Mouse (Mus musculus) heart, embryonic 11.5 days (tissue): ENCODE measurements around the gene Cfb. TPM values are rescaled to one million over a fixed set of nuclear protein-coding genes. Genes with fewer than 3 reads are reported as not detected.
"Not testable (repeated sequence)": the region's sequence is repeated elsewhere in the genome, so short reads cannot be mapped to it uniquely, and the experiment has no call there.

ENCODE experiments used
- ATAC-seq: fragments of 200-750 bp; cut with Nextera tagmentation; replicated peaks from 2 replicates; pipeline ENCODE4 v1.8.0; 2017; ENCODE audit warnings: moderate library complexity; ENCODE audit not compliant: insufficient number of reproducible peaks, low FRiP score, low TSS enrichment
- H3K27ac ChIP-seq: fragments of 300-500 bp; sonication (generic); 2 replicates; pipeline ENCODE4 v1.5.1; 2014; ENCODE audit warnings: mild to moderate bottlenecking, low read depth, low read length
- H3K27me3 ChIP-seq: fragments of 300-500 bp; sonication (generic); 2 replicates; pipeline ENCODE4 v1.6.1; 2014; ENCODE audit warnings: mild to moderate bottlenecking, low read length, mixed read lengths; ENCODE audit not compliant: control insufficient read depth, insufficient read depth
- H3K36me3 ChIP-seq: fragments of 300-500 bp; sonication (generic); 2 replicates; pipeline ENCODE4 v1.6.1; 2014; ENCODE audit warnings: mild to moderate bottlenecking, low read length, moderate library complexity, mixed read lengths; ENCODE audit not compliant: control insufficient read depth, insufficient read depth
- H3K4me1 ChIP-seq: fragments of 300-500 bp; sonication (generic); 2 replicates; pipeline ENCODE4 v1.6.1; 2014; ENCODE audit warnings: low read length; ENCODE audit not compliant: control insufficient read depth, insufficient read depth
- H3K4me2 ChIP-seq: fragments of 300-500 bp; sonication (generic); 2 replicates; pipeline ENCODE4 v1.6.1; 2014; ENCODE audit warnings: mild to moderate bottlenecking, moderate library complexity
- H3K4me3 ChIP-seq: fragments of 300-500 bp; sonication (generic); 2 replicates; pipeline ENCODE4 v1.5.1; 2014; ENCODE audit warnings: low read depth, low read length
- H3K9ac ChIP-seq: fragments of 300-500 bp; sonication (generic); 2 replicates; pipeline ENCODE4 v1.6.1; 2014; ENCODE audit warnings: mild to moderate bottlenecking, low read depth, low read length, moderate library complexity
- H3K9me3 ChIP-seq: fragments of 300-500 bp; sonication (generic); replicated peaks from 2 replicates; pipeline ENCODE4 v1.6.1; 2016; ENCODE audit warnings: low read length; ENCODE audit not compliant: control insufficient read depth
- WGBS: fragments of 180-500 bp; shearing (Covaris S2); extraction: QIAGEN DNeasy Blood & Tissue Kit; methylation state at CpG from one replicate; pipeline ENCODE4 v1.1.7; 2014; ENCODE audit not compliant: insufficient replicate concordance; 5-methylcytosine and 5-hydroxymethylcytosine counted together
- microRNA-seq: library from miRNA; unstranded; fragments of <30 nt; microRNA quantifications from one replicate; pipeline ENCODE4, GENCODE M21; 2016; ENCODE audit warnings: borderline number of aligned reads
- polyA plus RNA-seq: library from polyadenylated mRNA; unstranded; fragments of >200 nt; fragmentation: Nextera tagmentation; extraction: Ambion mirVana; gene quantifications from 2 replicates; pipeline ENCODE4 v1.2.1, GENCODE M21; 2014

Cfb gene
- polyA plus RNA-seq, 1 experiment from 2014 or later = 2.5 TPM

DNA sequence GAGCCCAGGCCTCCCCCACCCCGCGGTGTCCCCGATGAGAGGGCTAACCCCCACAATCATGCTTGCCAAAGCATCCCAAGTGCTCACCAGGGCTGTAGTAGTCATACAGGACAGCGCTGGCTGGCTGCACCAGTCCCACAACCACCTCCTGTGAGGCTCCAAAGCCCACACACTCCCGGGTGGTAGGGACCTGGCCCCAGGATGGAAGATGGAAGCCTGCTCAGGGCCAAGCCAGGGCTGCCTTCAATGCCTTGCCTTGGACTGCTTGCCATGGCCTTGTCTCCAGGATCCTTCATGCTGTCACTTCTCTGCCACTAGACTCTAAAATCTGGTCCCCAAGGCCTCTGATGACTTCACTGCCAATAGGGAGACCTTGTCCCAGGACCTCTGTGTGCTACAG lies 51.9 kb downstream of the Cfb start:
- not testable (repeated sequence) for H3K27ac ChIP-seq, H3K9me3 ChIP-seq, H3K4me2 ChIP-seq, ATAC-seq, H3K9ac ChIP-seq, H3K4me1 ChIP-seq, H3K27me3 ChIP-seq, H3K36me3 ChIP-seq, H3K4me3 ChIP-seq
- WGBS = 80% methylated on average over 5 of the region's 5 CpGs

DNA sequence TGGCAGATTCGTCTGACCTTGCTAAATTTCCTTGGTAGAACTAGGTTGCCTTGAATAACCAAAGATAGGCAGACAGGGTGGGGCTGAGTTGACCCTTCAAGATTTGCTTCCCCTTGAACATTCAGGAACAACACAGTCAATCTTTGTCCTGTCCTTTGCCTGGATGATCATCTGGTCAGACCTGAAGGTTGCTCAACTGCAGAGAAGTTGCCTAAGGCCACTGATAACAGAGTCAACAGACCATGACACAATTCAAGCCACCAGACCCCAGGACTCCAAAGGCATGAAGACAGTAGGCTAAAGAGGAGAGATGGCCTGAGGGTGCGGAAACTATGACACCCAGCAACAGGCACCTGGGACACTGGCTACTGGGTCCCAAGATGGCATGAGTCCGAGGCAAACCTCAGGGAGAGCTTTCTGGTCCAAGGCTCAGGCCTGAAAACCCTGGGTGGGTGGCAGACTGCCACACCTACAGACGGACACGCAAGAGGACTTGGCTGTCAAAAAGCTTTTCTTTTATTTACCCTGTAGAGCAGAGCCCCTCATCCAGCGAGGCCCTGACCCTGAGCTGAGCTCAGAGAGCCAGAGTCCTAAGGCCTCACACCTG lies 53.6 kb downstream of the Cfb start:
- Histone ChIP-seq H3K36me3 (no peaks in the 10 kb centered on the region), H3K27ac (no peak overlapping the region), H3K9ac (no peak overlapping the region), H3K27me3 (no peaks in the 10 kb centered on the region), H3K4me1 (no peaks in the 10 kb centered on the region), H3K4me3 (no peak overlapping the region), H3K4me2 (no peak overlapping the region), H3K9me3 (peaks cover 4% of the 10 kb centered on the region)
- 80% methylated on average over 6 of the region's 6 CpGs for WGBS
- no peak for ATAC-seq

DNA sequence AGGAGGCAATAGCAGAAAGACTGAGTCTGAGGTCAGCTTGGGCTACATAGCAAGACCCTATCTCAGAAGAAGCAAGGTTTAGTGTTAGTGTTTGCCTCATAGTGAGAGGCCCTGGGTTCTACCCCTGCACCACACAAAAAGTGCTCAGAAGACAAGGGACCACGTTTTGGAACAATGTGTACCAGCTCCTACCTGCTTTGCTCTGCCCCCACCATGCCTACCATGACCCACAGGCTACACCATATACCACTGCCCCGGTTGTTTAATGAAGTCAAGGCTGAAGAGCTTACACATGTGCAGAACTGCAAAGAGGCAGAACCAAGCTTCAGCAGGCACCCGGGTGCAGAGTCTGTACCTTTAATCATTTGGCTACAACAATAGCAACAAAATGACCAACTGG lies 55.1 kb downstream of the Cfb start:
- no peak overlapping the region for H3K4me2 ChIP-seq
- 57% methylated on average over 3 of the region's 3 CpGs for WGBS
- ATAC-seq = no peak

More for the DNA sequence above, 55.1 kb downstream of the Cfb start:
- peaks cover 4% of the 10 kb centered on the region for H3K9me3 ChIP-seq
- H3K27ac ChIP-seq = no peak overlapping the region
- no peak overlapping the region for H3K9ac ChIP-seq
- H3K36me3 ChIP-seq = no peaks in the 10 kb centered on the region
- no peaks in the 10 kb centered on the region for H3K27me3 ChIP-seq
- H3K4me1 ChIP-seq = no peaks in the 10 kb centered on the region
- H3K4me3 ChIP-seq = no peak overlapping the region

Small RNA genes lying within 50 kb of the gene (microRNA-seq; reads per million reads assigned to microRNA genes)
- gene Mir6970 (not detected), gene Mir6971 (1.2 reads per million, percentile 16 among the genes with 10 or more reads in this experiment), gene Mir6972 (not detected)

Other genes with a start within 250 kb of the Cfb start
- 0.82 and 0.90 TPM in 2 replicates for gene Egfl8, start 246.5 kb downstream of the Cfb start, polyA plus RNA-seq
- gene Ppt2, start 234.0 kb downstream of the Cfb start, polyA plus RNA-seq = 31.7 and 34.3 TPM in 2 replicates
- gene Prrt1, start 233.0 kb downstream of the Cfb start, polyA plus RNA-seq = not detected in 2 replicates
- gene Fkbpl, start 217.8 kb downstream of the Cfb start, polyA plus RNA-seq = 10.9 and 11.4 TPM in 2 replicates
- gene Atf6b, start 215.4 kb downstream of the Cfb start, polyA plus RNA-seq = 41.0 and 49.8 TPM in 2 replicates
- gene Tnxb, start 192.0 kb downstream of the Cfb start, polyA plus RNA-seq = 0.24 and 0.27 TPM in 2 replicates
- not detected in 2 replicates for gene C4b, start 118.6 kb downstream of the Cfb start, polyA plus RNA-seq
- gene Cyp21a1, start 58.0 kb downstream of the Cfb start, polyA plus RNA-seq = not detected in 2 replicates
- 15.7 and 17.8 TPM in 2 replicates for gene Stk19, start 25.6 kb downstream of the Cfb start, polyA plus RNA-seq
- gene Dxo, start 25.5 kb downstream of the Cfb start, polyA plus RNA-seq = 37.3 and 38.7 TPM in 2 replicates
- 24.3 and 30.3 TPM in 2 replicates for gene Skiv2l, start 12.3 kb downstream of the Cfb start, polyA plus RNA-seq
- 89.9 and 96.8 TPM in 2 replicates for gene Nelfe, start 12.1 kb downstream of the Cfb start, polyA plus RNA-seq
- 0.52 and 0.59 TPM in 2 replicates for gene Zbtb12, start 17.0 kb upstream of the Cfb start, polyA plus RNA-seq
- gene Gm20547, start 19.5 kb upstream of the Cfb start, polyA plus RNA-seq = not detected in 2 replicates
- 0.70 and 0.94 TPM in 2 replicates for gene C2, start 35.7 kb upstream of the Cfb start, polyA plus RNA-seq
- 32.4 and 42.3 TPM in 2 replicates for gene Ehmt2, start 36.0 kb upstream of the Cfb start, polyA plus RNA-seq
- 0.10 and 0.13 TPM in 2 replicates for gene Slc44a4, start 51.9 kb upstream of the Cfb start, polyA plus RNA-seq
- 16.0 and 16.6 TPM in 2 replicates for gene Neu1, start 68.7 kb upstream of the Cfb start, polyA plus RNA-seq
- gene Hspa1b, start 96.7 kb upstream of the Cfb start, polyA plus RNA-seq = 0.48 and 0.50 TPM in 2 replicates
- gene Gm20481, start 107.4 kb upstream of the Cfb start, polyA plus RNA-seq = not detected in 2 replicates
- gene Hspa1a, start 109.6 kb upstream of the Cfb start, polyA plus RNA-seq = 1.9 and 2.5 TPM in 2 replicates
- gene Hspa1l, start 110.2 kb upstream of the Cfb start, polyA plus RNA-seq = 1.7 and 4.0 TPM in 2 replicates
- 162 and 169 TPM in 2 replicates for gene Lsm2, start 119.3 kb upstream of the Cfb start, polyA plus RNA-seq
- 55.7 and 59.7 TPM in 2 replicates for gene Vars, start 138.5 kb upstream of the Cfb start, polyA plus RNA-seq
- gene Vwa7, start 154.1 kb upstream of the Cfb start, polyA plus RNA-seq = 0.20 and 0.27 TPM in 2 replicates
- gene Sapcd1, start 165.5 kb upstream of the Cfb start, polyA plus RNA-seq = 1.8 and 2.1 TPM in 2 replicates
- 4.4 and 4.6 TPM in 2 replicates for gene Msh5, start 184.2 kb upstream of the Cfb start, polyA plus RNA-seq
- 86.4 and 228 TPM in 2 replicates for gene Clic1, start 187.4 kb upstream of the Cfb start, polyA plus RNA-seq
- 213 and 217 TPM in 2 replicates for gene Ddah2, start 196.5 kb upstream of the Cfb start, polyA plus RNA-seq
- gene Ly6g6c, start 202.9 kb upstream of the Cfb start, polyA plus RNA-seq = not detected in 2 replicates
- 1.4 and 1.8 TPM in 2 replicates for gene Mpig6b, start 203.7 kb upstream of the Cfb start, polyA plus RNA-seq
- gene Ly6g6e, start 214.4 kb upstream of the Cfb start, polyA plus RNA-seq = 0.42 TPM in 1 of 2 replicates, not detected in the other
- 2.0 and 2.2 TPM in 2 replicates for gene Ly6g6d, start 215.5 kb upstream of the Cfb start, polyA plus RNA-seq
- 1.8 TPM in 2 replicates for gene Ly6g6f, start 223.1 kb upstream of the Cfb start, polyA plus RNA-seq
- 47.4 and 51.2 TPM in 2 replicates for gene Abhd16a, start 226.7 kb upstream of the Cfb start, polyA plus RNA-seq
- not detected in 2 replicates for gene Ly6g5c, start 245.8 kb upstream of the Cfb start, polyA plus RNA-seq